Mouse (Mus musculus) heart, postnatal 4 days (tissue): ENCODE measurements at regions not wholly inside any gene's neighbourhood (a gene's known extent, or its start where the extent isn't known, plus 50 kb on each side); places are given as distances from the start of the nearest gene placed in this dataset.

Experiments used
- DNase-seq: peaks from one replicate; pipeline ENCODE4 v3.0.0; 2021

GRCm38 (mm10) chr6:31085063-31085759 lies 126.3 kb upstream of the Klf14 start:
- DNase-seq, result no peak

DNA sequence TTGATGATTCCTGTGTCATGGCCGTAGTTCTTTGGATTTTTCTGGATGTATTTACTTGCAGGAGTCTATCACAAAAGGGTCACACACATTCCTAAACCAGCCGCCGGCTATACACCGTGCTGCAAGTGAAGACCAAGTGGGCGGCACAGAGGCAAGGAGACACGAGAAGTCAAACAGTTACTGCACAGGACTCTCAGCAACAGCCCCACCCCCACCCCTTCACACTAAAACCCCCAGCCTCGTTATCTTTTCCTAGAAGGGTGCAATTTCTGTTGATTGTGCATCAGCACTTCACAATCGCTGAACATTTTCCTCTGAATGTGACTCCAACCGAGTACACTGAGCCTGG lies 126.9 kb upstream of the Klf14 start:
- DNase-seq, result no peak

DNA sequence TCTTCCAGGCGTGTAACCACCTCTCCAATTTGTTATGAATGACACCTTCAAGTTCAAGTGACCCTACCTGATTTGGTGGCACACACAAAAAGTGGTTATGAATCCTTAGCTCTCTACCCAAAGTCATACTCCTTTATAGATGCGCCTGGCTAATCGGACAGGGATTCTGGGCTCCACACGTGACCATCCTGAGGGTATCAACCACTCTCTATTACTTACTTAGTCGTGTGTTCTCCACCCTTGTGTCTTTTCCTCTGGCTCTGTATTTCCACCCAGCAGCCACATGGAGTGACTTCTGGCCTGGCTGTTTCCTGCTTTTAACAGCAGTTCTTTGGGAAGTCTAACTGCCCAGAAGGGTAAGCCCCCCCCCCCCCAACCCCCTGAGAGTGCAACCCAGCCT lies 127.4 kb upstream of the Klf14 start:
- no peak for DNase-seq

GRCm38 (mm10) chr6:31086798-31087360 lies 128.0 kb upstream of the Klf14 start:
- no peak for DNase-seq

GRCm38 (mm10) chr6:31087511-31087910 lies 128.6 kb upstream of the Klf14 start:
- DNase-seq, result no peak

DNA sequence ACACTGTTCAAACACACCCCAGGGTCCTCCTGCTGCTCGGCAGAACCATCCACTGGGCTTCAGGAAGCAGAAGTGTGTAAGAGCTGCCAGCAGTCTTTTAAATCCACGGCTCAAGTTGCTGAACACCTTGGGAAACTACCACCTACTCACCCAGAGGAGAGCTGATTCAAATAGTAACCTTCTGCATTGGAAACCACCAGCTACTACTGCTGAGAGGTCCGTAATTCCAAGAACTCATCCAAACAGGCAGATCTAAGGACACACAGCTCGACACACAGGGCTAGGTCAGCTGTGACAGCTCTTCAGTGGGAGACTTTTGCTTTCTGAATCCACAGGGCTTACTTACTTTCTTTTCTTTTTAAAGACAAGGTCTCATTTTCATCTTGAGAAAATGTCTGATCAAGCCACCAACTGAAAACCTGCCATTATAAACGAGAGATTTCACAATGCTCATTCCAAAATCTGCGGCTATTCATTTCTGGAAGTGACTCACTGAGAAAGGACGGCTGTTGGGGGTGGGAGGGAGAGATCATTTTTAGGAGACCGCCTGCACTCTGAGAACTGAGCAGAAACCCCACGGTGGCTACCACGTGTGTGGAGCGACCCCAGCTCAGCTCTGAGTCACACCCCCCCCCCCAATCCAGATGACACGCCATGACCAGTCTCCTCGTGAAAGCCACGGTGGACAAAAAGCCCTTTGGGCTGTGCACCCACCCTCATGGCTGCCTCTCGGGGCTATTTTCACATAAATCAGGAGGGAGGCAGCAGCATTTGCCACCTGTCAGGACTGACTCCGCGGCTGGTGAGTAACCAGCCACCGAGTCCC lies 129.5 kb upstream of the Klf14 start:
- DNase-seq, result no peak

GRCm38 (mm10) chr6:31088973-31089368 lies 130.1 kb upstream of the Klf14 start:
- no peak for DNase-seq

DNA sequence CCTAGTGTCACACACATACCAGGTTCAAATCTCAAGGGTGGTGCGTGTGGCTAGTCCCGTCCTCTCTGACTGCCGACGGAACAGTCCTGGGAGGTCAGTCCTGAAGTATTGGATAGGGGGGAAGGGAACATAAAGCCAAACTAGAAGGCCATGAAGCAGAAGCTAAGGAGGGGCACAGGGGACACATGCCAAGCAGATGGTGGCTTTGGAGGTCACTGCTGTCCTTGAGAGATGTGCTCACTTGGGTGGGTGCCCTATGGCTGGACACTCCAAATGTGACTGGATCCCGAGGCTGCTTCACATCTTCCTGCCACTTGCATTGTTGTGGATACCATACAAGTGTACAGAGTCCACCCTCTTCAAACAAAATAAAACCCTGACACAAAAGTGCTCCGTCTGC lies 131.4 kb upstream of the Klf14 start:
- no peak for DNase-seq

GRCm38 (mm10) chr6:31090791-31091190 lies 131.9 kb upstream of the Klf14 start:
- no peak for DNase-seq

GRCm38 (mm10) chr6:31092324-31092723 lies 133.4 kb upstream of the Klf14 start:
- no peak for DNase-seq

DNA sequence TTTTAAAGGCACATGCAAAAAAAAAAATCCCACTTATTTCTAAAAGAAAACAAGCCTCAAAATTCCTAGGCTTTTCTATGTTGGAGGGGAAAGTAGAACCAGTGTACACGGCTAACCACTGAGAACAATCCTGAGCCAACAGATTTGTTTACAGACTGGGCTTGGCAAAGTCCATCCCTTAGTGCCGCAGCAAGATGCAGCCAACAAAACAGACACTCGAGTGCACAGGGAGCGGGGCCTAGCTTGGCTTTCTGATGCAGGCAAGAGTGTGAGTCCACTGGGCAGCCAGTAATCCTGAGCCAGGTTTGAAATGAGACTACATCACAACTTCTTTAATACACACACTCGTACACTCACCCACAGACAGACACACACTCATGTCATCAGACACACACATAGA lies 133.9 kb upstream of the Klf14 start:
- DNase-seq, result no peak

DNA sequence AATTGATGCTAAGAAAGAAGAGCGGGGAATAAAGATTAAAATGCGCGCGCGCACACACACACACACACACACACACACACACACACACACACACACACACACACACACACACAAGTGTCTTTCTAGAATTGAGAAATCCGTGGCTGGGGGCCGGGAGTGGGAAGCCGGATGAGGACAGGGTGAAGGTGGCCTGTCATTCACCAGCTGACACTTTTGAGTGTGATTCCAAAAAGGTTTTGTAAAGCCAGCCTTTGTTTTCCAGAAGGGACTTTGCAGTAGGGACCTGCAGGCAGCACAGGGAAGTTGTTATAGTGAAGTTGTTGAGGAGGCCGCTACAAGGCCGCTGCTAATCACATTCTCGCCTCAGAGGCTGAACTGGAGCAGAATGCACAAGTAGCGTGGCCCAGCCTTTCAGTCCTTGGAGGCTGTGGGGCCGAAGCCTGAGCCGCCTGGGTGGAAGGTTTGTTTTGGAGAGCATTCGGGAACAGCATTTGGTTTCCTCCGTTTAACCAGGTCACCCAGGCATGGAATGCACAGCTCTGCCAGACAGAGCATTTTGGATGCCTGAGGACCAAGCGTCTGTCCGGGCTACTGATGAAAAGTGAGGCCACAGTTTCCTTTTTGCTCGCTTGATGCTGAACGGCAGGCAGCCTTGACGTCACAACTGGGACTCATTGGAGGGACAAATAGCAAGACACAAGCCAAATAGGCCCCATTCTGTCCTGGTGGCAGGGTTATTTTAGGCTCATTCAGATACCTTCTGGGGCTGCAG lies 137.3 kb upstream of the Klf14 start:
- DNase-seq, result peak; percentile 62

- DNase-seq, result no peak
Measured at GRCm38 (mm10) chr6:31096787-31097186, 137.9 kb upstream of the Klf14 start.

DNA sequence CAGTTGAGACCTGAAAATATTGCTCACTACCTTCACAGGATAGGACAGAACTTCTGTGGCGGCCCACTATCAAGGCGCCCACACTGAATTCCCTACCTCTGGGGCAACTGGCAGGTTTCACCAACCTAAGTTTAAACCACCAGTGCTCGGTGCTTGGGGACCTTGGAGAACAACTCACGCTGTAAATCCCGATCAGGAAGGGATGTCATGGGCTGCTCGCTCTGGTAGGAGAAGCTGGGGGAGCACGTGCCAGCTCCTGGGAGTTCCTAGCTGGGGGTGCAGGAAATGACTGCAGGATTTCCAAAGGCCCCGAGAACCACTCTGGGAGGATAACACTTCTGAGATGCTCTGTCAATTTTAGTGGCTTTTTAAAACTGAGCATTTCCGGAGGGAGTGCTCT lies 138.4 kb upstream of the Klf14 start:
- no peak for DNase-seq

DNA sequence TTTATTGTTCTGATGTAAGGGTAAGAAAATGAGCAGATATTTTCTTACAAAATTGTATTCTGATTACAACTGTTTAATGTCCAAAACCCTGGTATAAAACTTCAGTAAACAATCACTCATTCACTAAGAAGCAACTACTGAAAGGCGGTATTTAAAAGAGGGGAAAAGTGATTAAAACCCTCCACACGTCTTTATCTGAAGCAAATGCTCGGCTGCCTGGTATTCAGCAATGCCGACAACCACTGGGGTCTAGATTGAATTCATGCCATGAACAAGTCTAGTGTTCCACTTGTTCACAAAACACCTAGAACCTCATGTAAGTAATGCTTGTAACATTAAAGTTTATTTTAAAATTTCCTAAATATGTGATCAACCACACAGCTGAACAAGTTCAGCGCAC lies 139.2 kb upstream of the Klf14 start:
- DNase-seq, result no peak

GRCm38 (mm10) chr6:31100084-31100579 lies 141.3 kb upstream of the Klf14 start:
- peak; percentile 76 for DNase-seq

- DNase-seq, result peak; percentile 49
Measured at GRCm38 (mm10) chr6:31100749-31101148, 141.9 kb upstream of the Klf14 start.

DNA sequence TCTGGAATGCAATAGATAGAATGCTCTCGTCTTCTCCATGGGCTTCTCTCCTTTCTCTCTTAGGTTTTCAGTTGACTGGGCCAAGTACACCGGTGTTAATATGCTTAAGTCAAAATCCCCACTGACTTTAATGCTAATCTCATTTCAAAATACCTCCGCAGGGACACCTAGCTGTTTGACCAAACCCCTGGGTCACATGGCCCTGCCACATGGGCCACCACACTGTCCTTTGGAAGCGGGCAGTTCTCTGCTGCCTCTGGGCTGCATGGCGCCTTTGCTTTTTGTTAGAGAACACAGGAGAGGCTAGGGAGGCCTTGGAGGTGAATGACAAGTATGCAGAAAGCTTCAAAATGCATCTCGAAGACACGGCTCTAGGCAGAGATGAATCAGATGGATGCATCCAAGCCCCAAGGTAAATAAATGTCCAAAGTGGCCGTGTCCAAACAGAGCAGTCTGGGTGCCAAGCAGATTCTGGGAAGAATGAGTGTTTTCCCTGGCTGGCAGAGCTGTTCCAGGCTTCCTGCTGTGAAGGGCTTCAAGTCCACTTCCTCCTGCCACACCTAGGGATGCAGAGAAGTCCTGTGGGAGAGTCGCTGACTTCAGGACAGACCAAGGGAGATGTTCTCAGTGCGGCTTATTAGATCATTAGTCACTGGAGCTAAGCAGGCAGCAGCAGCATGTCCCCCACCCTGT lies 147.4 kb upstream of the Klf14 start:
- DNase-seq, result no peak

- no peak for DNase-seq
Measured at GRCm38 (mm10) chr6:31106856-31107359, 148.0 kb upstream of the Klf14 start.

DNA sequence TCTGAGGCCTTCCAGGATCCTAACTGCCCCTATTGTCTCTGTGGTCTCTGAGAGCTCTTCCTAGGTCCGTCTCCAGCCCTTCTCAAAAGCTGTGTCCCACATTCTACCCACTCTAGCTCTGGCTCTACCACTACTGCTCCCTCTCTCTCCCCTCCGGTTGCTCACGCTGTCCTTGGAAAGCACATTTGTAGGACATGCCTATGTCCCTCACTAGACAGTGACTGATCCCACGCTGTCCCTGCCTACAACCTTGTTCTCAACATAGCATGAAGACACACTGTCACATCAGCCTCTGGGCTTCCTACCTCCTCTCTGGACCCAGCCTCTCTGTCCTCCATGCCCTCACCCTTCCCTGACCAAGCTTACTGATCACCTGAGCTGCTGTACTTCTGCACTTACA lies 148.5 kb upstream of the Klf14 start:
- no peak for DNase-seq

DNA sequence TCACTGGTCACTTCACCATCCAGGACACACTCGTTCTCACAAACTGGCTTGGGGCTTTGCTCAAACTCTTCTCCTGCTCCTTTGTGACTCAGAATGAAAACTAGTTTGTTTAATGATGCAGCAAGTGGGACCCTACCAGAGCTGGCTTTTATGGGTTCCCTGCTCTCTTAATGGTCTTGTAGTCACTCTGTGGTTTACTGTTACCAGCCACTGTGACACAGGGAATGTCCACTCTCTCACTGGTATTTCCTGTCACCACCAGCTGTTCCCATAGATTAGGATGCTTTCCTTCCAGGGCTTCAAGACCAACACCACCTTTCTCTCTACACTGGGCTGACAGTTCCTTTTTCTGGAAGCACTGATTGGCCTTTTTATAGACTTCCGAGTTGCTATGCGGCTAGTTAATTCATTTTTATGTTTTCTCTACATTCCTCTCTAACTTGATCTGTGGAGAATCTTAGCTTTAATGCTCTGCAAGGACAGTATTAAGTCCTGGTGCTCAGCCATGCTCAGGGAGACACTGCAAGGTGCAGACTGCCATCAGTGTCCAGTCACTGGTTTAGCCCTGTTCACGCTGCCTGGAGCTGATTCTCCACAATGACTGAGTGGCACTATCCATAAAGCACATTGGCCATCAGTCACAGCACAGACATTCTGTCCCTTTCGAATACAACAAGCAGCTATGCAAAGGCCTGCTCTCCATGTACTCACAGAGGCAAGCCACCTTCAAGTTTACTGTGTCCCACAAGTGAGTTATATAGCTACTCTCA lies 149.2 kb upstream of the Klf14 start:
- no peak for DNase-seq
